Mouse (Mus musculus) ovary, adult 18-20 months (tissue): ENCODE measurements at regions not wholly inside any gene's neighbourhood (a gene's known extent, or its start where the extent isn't known, plus 50 kb on each side); places are given as distances from the start of the nearest gene placed in this dataset.
"Not testable (repeated sequence)": the region's sequence is repeated elsewhere in the genome, so short reads cannot be mapped to it uniquely, and the experiment has no call there.

ENCODE experiments used
- DNase-seq: peaks from one replicate; pipeline ENCODE4 v3.0.0; 2022; ENCODE audit warnings: low spot score, mixed read lengths

- no peak for DNase-seq
Measured at GRCm38 (mm10) chr10:37873925-37874324, 735.2 kb upstream of the Marcks start.

DNA sequence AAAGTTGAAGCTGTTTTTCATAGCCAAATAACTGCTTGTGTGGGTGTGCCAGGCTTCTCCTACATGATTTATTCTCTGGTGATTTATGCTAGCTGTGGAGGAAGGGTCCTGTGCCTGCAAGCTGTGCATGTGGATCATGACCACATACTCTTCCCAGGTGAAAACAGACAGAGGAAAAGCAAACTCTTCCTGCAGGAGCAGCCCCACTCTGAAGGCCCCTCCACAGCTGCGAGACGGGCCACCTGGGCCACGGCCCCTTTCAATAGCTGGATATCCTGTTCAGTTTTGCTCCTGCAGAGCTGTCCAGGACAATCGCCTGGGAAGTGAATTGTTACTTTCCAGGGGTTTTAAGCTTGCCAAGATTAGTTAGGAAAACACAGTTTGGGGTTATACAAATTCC lies 722.3 kb upstream of the Marcks start:
- no peak for DNase-seq

GRCm38 (mm10) chr10:37849291-37849846 lies 710.6 kb upstream of the Marcks start:
- no peak for DNase-seq

DNA sequence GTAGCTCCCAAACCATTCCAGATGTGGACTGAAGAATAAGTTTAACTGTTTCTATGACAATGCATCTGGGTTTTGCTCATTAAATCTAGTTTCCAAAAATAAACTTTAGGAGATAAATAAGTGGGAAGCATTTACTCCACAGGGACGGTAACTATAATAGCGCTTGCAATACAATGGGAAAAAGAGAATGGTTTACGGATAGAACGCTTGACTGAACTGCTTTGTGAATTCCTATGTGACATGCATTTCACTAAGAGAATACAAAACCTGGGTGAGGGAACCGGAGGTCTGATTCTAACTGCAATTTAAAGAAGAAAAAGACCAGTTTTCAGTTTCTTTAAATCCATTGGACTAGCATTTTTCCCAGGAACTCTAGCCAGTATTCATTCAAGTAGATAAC lies 704.1 kb upstream of the Marcks start:
- DNase-seq = no peak

DNA sequence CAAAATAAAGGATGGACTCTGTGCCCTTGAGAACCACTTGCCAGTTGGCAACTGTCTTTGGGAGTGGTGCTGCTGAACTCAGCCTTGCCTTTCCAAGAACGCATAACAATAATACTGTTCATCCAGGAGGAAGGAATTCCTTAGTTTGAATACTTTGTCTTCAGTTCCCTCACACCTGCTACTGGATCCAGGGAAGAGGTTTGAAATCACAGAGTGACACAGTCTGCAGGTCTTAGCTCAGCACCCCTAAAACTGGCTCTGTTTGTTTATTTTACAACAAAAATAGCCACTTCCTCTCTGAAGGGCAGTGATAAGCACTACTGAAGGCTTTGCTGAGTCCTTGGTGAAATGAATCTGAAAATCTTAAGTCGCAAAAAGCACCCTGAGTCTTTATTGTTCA lies 703.1 kb upstream of the Marcks start:
- DNase-seq = peak; percentile 38

DNA sequence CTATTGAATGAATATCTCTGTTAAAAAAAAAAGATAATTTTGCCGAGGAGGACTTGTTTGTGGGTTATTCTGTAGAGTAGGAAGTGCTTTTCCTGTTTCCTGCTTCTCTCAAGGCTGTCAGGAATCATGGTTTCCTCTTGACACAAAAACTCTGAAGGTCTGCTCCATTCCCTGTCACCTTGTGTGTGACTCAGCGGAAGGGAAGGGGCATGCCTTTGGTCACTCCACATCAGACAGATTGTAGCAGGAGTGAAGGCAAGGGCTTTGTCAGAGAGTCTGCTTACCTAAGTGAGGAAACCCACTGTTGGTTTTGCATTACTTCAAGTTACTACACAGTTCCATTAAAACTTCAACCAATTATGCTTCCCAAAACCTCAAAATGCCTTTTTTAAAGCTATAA lies 699.0 kb upstream of the Marcks start:
- DNase-seq = no peak

GRCm38 (mm10) chr10:37813026-37813425 lies 674.3 kb upstream of the Marcks start:
- no peak for DNase-seq

- no peak for DNase-seq
Measured at GRCm38 (mm10) chr10:37812405-37812851, 673.7 kb upstream of the Marcks start.

- DNase-seq = no peak
Measured at GRCm38 (mm10) chr10:37811789-37812188, 673.1 kb upstream of the Marcks start.

- no peak for DNase-seq
Measured at GRCm38 (mm10) chr10:37803225-37803805, 664.6 kb upstream of the Marcks start.

DNA sequence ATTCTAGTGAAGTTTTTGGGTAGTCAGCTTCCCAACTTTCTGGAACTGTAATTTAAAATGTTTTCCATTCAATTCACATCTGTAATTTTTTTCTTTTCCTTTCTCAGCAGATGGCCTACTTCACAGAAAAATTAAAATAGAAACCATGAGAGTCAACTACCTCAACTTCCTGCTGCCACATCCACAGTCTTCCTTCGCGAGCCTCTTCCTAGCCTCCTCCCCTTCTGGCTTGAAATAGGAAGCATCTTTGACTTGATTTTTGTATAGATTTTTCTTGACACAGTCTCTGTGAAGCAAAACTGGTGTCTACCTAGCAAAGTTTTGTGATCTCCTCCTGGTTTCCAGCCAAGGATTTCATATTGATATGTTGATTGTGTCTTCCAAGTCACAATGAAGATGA lies 660.7 kb upstream of the Marcks start:
- DNase-seq = no peak

DNA sequence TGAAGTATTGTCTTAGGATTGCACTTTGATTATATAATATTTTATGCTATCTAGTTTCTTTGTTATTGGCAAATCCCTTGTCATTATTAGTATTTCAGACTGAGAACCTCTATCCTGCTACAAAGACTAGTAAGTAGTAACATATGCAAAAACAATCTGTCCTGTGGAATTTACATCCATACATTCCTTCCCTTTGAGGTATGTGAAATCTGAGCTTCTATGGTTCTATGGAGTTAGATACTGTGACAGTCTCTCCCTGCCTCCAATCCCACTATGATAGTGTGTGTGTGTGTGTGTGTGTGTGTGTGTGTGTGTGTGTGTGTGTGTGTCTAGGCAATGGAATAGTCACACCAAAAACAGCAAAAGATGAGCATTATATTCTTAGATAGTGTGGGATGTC lies 659.6 kb upstream of the Marcks start:
- no peak for DNase-seq

GRCm38 (mm10) chr10:37797701-37798100 lies 659.0 kb upstream of the Marcks start:
- no peak for DNase-seq

DNA sequence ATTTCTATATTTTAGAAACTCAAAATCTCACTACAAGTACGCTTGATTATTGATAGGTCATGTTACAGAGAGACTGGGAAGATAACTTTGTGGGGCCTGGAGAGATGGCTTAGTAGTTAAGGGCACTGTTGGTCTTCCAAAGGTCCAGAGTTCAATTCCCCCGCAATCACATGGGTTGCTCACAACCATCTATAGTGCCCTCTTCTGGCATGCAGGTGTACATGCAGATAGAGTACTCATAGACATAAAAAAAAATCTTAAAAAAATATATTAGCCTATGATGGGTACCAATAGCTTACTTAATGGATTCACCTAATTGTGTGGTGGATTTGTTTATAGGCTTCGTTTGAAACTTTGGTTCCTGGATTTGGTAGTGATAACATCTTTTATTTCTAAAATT lies 654.2 kb upstream of the Marcks start:
- DNase-seq = no peak

DNA sequence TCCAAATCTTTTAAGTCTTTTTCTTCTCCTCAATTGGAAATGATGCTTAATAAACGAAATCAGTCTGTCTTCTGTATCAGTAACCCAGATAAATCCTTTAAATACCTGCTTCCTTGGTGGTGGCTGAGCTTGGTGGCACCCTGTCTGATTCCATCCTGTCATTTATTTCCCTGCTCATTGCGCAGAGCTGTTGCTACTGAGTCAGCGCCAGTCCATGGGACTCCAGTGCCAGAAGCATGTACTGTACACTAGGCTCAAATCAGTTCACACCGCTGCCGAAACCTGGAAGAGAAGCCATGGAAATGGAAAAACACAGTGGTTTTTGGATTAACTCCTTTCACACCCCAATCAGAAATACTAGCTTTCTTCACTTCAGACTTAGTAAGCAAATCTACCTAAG lies 649.3 kb upstream of the Marcks start:
- no peak for DNase-seq

DNA sequence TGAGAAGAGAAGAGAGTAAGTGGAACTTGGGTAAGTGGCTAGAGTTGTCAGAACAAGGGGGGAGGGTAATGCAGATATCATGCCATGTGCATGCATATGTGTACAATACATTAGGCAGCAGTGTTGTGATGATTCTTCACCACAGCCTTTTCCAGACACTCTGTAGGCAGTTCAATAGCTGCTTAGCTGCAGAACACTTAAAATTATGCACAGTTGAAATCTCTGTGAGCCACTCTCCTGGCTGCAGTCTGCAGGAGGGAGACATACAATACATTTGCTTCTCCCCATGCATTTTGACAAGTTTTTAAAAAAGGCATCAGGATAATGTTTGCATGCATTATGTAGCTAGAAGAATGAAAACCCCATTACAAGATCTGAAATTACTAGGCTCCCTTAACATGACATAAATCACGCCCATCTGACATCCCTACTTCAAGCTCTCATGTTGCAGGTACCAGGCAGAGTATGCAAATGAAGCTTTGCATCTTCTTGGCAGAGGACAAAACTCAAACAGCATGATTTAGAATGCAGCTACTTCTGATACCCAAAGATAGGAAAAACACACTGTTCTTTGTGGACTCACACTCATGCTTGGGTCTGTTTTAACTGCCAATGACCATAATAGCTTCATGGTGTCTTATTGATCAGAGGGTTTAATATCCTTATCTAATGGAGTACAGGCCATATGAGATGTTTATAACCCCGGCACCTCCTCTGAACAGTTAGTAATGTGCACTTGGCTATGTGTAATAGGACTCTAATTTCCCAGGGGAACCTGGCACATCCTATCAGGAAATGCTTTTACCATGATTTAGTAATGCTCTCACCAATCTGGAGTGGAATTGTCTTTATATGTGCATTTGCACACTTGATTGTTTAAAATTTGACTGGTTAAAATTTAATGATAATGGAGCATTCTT lies 640.9 kb upstream of the Marcks start:
- DNase-seq = no peak

DNA sequence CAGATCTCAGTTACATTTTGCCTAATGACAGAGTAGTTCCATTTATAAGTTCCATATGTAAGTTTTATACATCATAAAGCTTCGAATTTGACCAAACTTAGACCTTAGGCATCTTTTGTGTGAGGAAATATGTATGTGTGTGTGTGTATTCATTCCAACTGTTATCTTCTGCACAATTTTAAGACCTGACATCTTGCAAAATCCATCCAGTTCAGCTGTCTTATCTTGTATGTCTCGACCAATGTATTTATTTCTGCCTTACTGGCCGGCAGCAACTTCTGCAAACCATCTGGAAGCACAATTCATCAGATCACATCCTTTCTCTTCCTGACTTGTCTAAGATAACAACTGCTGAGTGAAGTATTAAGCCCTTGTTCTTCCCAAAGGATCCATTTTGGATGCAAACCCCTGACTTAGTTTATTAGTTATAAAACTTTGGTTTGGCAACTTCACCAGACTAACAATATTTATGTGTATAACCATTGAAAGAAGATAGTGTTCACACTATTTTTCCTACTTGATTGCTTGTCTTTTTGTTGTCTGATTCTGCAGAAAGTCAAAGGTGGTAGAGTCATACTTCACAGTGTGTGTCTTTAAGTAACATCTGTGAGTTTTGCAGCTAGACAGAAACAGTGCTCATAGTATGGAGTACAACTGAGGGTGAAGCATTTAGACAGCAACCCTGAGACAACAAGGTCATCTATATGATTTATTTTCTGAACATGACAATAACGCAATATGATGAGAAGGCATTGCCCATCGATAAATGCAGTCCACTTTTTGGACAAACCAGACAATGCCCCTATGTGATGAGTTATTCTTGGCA lies 622.0 kb upstream of the Marcks start:
- no peak for DNase-seq

DNA sequence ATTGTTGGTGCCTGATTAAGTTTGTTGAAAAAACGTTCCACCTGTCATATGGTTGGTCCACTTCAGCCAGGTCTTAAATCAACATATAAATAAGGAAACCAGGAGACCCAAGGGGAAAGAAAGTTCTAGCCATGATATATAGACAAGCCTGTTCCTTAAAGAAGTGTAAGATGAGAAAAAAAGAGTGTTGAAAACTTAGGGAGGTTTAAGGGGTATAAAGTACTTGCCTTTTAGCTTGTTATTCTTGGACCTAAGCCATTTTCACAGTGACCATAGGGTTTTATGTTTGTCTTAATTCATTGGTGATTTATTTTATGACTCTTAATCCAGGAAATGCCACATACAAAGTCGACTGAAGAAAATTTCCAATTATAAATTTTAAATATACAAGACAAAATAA lies 602.9 kb upstream of the Marcks start:
- DNase-seq = no peak

- no peak for DNase-seq
Measured at GRCm38 (mm10) chr10:37739024-37739423, 600.3 kb upstream of the Marcks start.

GRCm38 (mm10) chr10:37725609-37726008 lies 586.9 kb upstream of the Marcks start:
- no peak for DNase-seq

DNA sequence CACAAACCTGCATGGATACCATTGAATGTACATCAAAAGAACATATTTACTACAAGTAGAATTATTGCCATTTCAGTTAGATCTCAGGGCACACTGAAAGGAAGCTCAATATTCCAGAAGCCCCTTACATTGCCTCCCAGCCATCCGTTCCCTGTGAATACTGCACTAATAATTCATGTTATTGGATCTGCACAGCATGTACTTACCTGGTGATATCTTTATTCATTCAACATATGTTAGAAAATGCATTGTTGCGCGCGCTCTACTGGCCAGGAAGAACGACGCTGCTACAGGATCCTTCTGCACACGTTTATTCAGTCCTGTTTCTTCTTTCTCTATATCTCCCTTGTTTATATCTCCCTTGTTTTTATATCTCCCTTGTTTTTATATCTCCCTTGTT lies 586.3 kb upstream of the Marcks start:
- DNase-seq = not testable (repeated sequence)

DNA sequence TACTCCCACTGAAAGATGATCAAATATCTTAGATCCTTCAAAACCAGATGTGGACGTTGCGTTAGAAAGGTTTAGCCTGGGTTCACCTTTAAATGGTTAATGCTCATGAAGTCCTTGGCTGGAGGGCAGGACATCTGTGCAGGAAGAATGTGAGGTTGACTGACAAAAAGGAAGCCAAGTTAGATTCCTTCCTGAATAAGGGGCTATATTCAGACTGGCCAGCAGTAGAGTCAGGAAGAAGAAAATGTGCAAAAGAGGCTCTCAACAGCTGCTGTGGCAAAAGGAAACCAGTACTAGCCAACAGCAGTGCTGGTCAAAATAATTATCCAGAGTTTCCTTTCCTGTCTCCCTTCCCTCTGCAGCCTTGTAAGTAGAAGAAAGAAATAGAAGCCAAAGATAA lies 582.0 kb upstream of the Marcks start:
- DNase-seq = no peak
